Mouse (Mus musculus) ovary, postnatal 36 days (tissue): ENCODE data around the gene Spata17.

Source experiments
- DNase-seq: peaks from one replicate; pipeline ENCODE4 v3.0.0; 2022; ENCODE audit warnings: low spot score, mixed read lengths

Gene Spata17

DNA sequence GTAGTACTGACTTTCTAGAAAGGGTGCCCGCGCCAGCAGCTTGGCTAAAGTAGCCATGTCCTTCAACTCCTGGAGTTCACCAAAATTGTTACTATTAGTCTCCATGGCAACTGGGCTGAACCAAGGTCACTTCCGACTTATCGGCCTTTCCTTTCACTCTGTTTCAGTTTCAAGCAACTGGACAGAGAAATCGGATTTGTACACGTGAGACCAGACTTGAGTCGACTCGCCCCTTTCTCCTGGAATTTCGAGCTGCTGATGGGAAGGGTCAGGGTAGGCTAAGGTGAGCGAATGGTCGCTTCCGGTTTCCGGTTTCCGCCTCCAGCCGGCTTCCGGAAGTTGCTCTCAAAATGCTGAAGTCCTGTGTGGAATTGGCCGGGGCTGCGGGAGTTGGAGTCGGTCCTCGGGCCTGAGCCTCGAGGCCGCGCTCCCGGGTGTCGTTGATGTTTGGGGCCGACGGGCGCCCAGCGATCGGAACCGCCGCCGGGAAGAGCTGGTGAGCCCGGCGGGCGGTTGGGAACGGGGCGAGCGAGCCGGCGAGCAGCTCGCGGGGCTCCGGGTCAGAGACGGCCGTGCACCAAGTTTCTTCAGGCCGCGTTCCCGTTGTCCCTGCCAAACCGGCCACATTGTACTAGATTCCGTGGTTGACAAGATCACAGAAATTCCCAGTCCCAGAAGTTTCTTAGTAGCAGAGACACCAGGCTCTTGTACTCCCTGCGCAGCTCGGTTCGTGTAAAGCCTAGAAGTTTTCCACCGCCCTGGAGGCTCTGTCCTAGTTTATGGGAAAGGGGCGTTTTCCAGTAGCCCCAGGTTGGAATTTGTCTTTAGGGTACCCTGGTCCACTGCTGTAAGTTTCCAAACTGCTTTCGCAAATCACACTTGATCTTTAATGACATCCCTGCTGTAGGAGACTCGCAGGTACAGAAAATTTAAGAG is at the start of gene Spata17, which contains the start of gene Gpatch2:
Spata17 (minus strand) TSS at position 285 of the 936 bp plus-strand sequence.
Gpatch2 (plus strand) TSS at position 328 of the 936 bp plus-strand sequence.
- peak; percentile 75 for DNase-seq

DNA sequence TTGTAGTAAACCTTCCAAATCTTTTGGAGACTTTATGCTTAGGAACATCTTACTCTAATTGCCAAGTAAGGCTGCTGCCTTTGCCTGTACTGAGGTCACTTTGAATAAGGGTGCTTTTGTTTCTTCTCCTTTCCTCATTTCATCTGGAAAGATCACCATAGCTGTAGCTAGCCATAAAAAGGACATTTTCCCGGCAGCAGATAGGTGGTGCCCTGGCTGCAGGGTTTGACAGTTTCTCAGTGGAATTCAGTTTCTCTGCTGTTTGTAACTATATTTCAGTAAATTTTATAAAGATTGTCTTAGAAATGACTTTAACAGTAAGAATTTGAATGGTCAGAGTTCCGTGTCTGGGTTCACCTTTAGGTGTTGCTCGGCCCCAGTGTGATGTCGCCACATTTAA is 43.5 kb upstream of the Spata17 start:
- DNase-seq, result no peak

DNA sequence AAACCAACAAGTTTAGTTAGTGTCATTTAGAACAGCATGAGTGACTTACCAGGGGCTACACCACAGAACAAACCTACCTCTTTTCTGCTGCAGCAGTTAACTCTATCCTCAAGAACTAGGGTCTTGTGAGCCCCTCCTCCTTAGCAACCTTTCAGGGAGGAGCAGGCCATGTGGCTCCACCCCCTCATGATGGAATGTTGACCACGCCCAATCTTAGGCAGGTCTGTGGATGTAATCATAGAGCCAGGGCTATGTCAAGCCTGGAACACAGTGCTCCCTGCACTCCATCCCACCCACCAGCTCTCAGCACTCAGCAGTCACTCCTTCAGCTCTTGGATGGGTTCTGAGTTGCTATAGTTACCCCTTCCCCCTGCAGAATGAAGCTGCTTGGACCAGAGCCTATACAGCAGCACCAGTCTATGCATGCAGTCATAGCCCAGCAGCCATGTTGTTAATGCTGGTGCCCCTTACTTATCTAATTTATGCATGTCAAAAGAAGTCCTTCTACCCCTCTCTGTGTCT is 35.5 kb upstream of the Spata17 start:
- DNase-seq, result no peak

DNA sequence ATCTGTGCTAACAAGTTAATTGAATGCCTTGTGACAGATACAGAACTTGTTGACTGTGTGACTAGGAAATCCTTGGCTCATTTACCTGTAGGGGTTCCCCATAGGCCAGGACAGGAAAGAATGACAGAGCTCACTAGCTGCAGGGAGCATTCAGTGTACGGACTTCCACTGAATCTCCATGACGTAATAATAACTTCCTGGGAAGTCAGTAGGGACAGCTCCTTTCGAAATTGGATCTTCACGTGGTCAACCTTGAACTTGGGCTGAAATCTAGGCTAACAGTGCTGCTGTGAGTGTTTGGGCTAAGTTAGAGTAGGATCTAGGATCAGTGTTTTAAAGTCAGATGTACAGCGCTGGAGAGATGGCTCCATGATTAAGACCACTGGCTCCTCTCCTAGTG is 29.5 kb upstream of the Spata17 start:
- DNase-seq, result no peak

DNA sequence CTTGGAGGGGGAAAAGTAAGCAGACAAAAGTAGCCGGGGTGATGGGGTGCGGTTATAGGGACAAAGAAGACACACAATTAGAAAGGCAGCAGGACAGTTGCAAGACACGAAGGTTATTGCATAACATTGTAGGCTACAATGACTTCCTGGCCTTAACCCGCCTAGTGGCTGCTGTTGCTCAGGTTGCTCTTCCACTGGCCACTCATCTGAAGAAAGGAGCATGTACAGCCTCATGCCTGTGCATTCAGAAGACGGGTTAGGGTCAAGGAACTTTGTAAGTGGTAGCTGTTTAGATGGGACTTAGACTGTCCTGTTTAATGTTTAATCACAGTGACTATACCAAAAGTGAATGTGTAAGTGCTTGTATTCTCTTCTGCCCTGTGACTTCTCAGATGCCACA is 26.1 kb upstream of the Spata17 start:
- DNase-seq, result no peak

DNA sequence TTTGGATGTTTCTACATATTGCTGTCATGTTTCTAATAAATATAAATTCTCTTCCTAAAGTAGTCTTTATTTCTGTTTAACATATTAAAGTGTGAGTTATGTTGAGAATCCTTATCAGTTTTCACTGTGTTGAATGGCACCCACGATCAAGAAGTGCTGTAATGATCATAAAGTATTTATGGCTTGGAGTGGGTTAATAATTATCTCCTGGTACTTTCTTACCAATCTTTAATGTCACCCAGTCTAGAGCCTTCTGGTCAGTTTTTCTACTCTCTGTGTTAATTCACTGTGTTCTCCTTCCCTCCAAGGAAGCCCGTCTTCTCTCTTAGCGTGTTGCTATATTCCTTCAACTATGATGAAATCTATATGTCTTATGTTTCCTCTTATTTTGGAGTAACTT is 25.0 kb upstream of the Spata17 start:
- no peak for DNase-seq

DNA sequence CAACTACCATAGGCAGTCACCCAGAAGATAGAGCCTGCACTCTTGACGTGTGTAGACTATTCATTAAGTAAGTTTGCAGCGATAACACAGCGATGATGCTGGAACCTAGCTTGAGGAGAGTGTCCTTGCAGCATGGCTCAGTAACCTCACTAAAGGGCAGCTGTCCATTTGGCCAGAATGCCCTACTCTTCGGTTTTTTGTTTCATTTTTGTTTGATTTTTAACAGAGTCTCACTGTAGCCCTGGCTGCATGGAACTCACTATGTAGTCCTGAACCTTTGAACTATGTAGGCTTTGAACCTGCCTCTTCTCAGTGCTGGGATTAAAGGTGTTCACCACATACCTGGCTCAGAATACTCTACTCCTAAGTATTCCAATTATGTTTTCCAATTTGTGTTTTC is 22.8 kb upstream of the Spata17 start:
- no peak for DNase-seq

DNA sequence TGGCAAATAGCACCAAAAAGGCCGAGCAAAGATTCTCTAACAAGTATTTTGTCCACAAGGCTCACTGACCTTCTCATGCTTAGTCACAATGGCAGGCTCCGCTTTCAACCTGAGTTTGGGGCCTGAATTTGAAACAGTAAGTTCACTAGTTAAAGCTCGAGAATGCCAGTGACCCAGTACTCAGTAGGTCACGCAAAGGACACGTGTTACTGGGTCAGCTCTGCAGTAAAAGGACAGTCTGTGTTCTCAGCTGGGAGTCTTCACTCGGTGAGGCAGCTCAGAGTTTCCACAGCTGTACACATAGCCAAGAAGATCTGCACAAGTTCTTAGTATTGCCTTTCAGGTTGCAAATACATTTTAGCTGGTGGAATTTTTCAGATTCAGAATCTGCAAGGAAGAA is 21.0 kb upstream of the Spata17 start:
- DNase-seq, result no peak

DNA sequence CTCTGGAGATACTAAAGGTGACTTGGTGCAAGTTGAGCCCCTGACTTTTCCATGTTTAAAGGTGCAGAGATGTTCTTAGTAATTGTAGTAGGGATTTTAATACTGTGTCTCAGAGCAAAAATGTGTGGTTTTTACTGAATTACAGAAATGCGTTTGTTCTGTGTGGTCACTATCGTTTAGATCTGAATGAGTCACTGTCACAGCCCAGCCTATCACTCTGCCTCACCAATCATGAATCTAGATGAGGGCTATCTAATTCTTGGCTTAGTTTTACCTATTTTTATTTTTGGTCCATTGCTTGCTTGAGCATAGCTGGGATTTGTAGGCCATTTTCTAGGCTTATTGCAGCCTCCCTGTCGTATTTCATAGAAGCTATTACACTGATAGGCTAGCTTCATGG is 19.9 kb upstream of the Spata17 start:
- no peak for DNase-seq

DNA sequence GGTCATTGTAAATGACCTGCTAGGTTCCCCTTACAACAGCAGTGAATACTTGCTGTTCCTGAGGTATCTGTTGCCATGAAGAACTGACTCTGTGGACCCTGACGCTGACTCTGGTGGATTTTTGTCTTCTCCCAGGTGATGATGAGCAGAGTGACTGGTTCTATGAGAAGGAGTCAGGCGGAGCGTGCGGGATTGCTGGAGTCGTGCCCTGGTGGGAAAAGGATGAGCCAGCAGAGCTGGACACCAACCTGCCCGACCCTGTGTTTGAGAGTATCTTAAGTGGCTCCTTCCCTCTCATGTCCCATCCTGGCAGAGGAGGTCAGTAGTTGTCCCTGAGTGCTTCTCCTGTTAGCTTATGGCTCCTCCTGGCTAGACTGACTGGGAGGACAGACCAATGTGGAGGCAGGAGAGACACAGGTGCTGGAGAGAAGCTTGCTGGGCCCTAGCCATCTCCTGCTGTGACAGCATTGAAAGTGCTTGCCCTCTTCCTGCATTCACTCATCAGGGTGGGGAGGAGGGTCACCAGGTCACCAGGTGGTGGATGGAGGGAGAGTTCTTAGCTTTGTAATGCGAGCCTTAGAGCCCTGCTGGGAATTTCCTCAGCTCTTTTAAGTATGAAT is 17.8 kb upstream of the Spata17 start:
- DNase-seq, result no peak

DNA sequence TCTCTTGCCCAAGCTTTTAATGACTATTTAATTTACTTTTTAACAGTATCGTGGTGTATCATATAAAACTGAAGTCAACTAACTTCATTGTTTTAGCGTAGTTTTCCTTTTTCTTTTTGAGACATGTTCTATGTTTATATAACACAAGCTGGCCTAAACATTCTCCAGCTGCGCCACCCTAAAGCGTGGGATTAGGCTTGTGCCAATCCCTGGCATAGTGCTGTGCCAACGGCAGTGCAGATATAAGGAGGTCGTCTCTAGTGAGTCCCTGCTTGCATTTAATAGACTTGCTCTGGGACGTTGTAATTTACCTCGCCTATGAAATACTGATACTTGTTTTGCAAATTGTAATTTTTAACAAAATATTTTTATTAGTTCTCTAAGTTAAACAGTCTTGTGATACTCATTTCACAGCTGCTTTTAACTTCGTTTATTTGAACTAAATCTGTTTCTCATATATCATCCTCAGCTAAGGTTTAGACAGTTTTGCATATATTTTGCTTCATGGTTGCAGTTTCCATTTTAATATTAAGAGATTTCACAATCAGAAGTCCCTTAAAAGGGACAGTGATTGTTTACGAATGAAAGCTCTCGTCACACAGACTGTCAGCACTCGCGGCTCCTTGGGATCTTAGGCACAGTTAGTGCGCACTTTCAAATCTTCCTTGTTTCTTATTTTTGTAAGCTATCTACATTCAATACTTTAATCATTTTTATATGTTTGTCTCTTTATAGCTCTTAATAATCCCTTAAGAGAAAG is 17.1 kb upstream of the Spata17 start:
- DNase-seq, result no peak

DNA sequence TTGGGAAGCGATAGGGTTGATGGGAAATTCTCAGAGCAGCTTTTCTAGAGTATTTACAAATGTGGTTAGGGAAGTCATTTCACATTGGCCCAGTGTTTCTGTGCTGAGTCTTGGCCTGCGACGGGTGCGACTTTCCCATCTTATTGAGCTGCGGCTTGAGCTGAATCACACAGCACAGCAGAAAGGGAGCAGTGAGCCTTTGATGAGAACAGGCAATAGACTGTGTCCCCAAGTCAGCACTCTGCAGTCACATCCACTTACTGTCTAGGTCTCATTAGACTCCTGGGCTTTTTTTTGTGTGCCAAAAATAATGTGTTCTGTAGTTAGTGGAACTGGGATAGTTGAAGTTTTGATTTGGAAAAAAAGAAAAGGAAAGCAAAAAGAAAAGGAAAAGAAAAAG is 15.0 kb upstream of the Spata17 start:
- DNase-seq, result no peak

DNA sequence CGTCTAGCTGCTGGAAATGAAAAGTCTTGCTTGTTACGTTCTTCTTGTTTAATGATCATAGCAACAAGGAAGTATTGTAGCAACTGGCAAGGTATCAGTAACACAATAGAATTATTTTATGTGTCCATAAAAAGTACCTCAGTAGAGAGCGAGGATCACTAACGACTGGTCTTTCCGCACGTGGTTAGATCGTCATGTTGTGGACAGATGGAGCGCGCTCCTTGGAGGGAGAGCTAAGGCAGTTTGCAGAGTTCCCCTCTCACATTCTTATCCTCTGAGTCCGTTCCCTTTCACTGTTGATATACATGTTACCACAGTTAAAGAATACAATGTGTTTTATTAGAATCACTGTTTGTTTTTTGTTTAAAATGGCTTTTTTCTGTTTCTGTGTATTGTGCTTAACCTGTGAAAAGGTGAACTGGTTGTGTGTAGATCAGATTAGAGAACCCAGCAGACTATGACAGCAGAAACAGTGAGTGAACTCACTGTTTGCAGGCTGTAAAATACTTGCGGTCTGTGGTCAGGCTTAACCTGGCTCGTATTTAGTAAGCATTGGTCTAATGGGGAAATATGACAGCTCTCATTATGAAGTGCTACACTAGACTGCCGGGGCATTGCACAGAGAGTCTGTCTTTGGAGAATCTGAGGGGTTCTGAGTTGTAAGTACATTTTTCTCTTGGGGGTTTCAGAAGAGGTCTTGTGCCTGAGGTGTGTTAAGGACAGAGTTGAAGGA is 13.3 kb upstream of the Spata17 start:
- no peak for DNase-seq

DNA sequence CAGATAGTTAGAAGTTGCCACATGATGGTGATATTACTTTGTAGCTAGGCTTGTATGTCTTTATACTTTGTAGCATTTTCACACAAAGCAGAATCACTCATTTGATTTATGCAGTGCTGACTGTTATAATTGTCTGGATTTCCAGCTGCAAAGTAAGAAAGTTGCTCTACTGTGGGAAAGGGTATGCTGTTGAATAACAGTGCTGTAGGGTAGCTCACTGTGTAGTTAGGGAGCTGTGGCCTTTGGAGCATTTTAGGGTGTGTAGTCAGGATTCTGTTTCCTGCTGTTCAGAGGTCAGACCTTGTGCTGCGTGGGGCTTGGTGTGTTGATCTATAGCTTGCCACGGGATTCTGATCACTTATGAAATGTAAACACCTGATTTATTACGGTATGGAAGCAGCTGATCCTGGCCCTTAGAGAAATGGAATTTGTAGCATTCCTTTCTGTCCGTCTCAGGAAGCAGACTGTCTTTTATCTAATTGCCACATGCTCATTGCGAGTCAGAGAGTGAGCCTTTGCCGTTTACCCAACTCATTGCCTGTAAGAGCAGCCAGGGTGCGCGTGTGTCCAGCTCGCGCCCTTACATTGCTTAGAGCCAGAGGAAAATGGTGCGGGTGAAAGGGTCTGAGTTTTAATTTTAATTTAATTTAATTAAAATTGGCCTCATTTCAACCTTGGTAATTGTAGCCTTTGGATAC is 11.2 kb upstream of the Spata17 start:
- no peak for DNase-seq

DNA sequence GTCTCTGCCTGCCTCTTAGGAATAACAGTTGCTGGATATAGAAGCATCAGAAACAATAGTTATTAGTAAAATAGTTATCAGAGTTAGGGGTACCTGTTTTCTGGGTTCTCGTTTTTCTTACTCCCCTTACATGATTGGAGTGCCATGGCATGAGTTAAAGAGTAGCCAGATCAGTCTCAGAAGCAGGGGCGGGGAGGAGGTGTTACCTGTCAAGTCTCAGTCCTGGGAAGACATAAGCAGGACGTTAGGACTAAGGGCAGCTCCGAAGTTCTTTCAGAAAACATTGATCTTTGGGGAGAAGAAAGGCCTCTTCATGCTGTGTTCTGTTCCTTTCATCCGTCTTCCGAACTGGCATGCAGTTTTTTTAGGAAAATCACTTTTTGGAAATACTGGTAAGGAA is 5.5 kb upstream of the Spata17 start:
- DNase-seq, result no peak

DNA sequence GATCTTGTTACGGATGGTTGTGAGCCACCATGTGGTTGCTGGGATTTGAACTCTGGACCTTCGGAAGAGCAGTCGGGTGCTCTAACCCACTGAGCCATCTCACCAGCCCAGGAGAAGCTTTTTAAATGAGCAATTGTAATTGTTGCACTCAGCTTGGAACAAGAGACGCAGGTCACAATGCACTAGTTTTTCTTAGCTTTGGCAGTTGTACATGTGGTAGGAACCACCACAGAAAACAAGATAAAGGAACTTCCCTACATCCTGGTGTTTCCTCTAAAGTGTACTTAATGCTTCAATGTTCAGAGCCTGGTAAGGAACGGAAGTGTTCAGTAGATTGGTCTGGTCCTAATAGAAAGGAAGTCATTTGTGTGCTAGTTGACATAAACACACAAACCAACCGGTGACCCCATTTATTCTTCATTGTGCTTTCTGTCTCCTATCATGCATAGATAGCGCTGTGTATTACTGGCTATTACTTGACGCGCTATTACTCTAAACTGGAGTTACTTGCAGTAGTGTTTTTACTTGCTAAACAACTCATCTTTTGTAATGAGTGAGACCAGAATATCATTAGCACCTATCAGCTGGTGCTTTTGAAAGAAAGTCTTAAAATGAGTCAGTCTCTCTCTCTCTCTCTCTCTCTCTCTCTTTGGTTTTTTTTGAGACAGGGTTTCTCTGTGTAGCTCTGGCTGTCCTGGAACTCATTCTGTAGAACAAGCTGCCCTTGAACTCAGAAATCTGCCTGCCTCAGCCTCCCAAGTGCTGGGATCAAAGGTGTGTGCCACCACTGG is 1.6 kb upstream of the Spata17 start:
- no peak for DNase-seq

DNA sequence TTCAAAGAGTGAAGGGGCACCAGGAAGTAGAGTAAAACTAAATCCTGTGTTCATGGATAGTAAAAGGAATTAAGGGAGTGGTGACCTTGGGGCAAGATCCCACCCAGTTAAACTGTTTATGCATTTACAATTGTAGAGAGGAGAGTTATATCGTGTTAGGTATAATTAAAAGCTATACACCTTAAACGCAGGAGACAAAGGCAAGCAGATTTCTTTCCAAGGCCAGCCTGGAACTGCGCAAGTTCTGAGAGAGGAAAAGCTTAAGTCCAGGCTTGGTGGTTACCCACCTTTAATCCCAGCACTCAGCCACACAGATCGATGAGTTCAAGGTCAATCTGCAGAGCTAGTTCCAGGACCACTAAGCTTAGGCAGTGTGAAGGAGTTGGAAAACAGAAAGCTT is 4.5 kb downstream of the Spata17 start:
- DNase-seq, result no peak

DNA sequence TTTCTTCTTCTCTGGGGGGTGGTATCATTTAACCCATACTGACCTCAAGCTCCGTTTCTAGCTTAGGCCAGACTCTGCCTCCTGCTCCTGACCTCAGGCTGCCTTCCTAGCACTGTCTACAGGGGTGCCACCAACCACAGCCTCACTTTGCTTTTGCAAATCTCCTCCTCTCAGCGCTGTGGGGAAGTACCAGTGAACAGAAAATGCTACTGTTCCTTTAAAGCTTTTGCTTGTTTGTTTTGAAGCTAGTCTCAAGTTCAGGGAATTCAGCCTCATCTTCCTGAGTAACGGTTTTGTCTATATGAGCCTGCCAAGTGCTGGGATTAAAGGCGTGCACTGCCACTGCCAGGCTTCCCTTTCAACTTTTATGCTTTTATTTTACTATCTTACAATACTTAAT is 5.8 kb downstream of the Spata17 start:
- DNase-seq, result no peak

DNA sequence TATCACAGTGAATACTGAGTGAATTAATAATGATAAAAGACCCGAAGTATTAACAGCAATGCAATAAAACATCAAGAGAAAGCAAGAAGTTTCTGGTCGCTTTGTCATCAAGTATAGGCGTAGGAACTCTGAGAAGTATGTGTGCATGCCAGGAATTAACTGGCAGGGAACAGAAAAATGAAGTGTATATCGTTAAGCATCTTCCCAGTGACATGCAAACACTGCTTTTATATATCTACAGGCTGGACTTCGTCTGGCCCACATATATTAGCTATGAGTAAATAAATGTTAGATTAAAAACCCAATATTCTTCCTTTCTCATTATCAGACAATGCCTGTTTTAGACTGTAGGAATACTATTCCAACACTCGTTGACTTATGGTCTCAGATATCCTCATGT is 9.8 kb downstream of the Spata17 start:
- no peak for DNase-seq

DNA sequence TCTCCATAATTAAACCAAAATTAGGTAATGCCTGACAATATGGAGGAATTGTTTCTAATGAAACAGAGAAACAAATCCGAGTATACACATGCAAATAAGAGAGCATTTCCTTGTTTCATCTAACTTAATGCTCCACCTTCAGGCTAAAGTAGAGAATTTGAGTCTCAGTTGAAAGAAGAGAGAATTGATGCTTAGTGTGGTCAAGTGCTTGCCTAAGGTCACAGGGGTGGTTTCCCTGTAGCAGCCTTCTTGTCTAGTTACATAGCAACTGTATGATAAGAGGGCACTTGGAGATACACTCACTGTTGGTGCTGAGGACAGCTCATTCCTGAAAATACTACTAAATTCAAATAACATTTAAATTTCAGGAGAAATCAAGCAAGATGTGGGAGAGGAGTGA is 36.7 kb downstream of the Spata17 start:
- DNase-seq, result no peak
